Mouse (Mus musculus): Measurements from ENCODE around the gene Cyp2c68. TPM values are rescaled to one million over a fixed set of nuclear protein-coding genes. Genes with fewer than 3 reads are reported as not detected.
"Not testable (repeated sequence)": the region's sequence is repeated elsewhere in the genome, so short reads cannot be mapped to it uniquely, and the experiment has no call there.

Cyp2c68 gene
- polyA plus RNA-seq, 1 experiment: not detected

- Histone ChIP-seq H3K4me1 (ENCODE audit: control insufficient read depth, insufficient read depth, low read length) (no peaks in the 10 kb centered on the region), H3K36me3 (ENCODE audit: control insufficient read depth, insufficient read depth, low read length) (no peaks in the 10 kb centered on the region), H3K4me3 (ENCODE audit: control insufficient read depth, low read depth, low read length) (no peak overlapping the region), H3K27ac (ENCODE audit: control insufficient read depth, insufficient read depth, low read depth, low read length) (no peak overlapping the region), H3K27me3 (ENCODE audit: control insufficient read depth, insufficient read depth, low read length) (no peaks in the 10 kb centered on the region)
- TF ChIP-seq CTCF (IDR thresholded peaks at IDR 0.05; ENCODE audit: control insufficient read depth, insufficient read depth, insufficient replicate concordance, low read depth, low read length) (no peak), POLR2A (IDR thresholded peaks at IDR 0.05; ENCODE audit: control insufficient read depth, low read depth, low read length) (no peak)
These were observed 93.3 kb downstream of the Cyp2c68 start for GRCm38 (mm10) chr19:39647519-39647918.

GRCm38 (mm10) chr19:39644551-39644950, 96.3 kb downstream of the Cyp2c68 start:
- H3K4me1 ChIP-seq (ENCODE audit: control insufficient read depth, insufficient read depth, low read length); H3K4me3 ChIP-seq (ENCODE audit: control insufficient read depth, low read depth, low read length); H3K27me3 ChIP-seq (ENCODE audit: control insufficient read depth, insufficient read depth, low read length); H3K27ac ChIP-seq (ENCODE audit: control insufficient read depth, insufficient read depth, low read depth, low read length); H3K36me3 ChIP-seq (ENCODE audit: control insufficient read depth, insufficient read depth, low read length): not testable (repeated sequence)

Other genes starting within 250 kb of the Cyp2c68 start
- gene Cyp2c39, start 230.2 kb downstream of the Cyp2c68 start, polyA plus RNA-seq (2012; rRNA removed): 0.12 TPM in 1 of 2 replicates, not detected in the other
- not detected in 2 replicates for gene Cyp2c67, start 92.0 kb downstream of the Cyp2c68 start, polyA plus RNA-seq (2012; rRNA removed)
- not detected in 2 replicates for gene Cyp2c40, start 71.8 kb upstream of the Cyp2c68 start, polyA plus RNA-seq (2012; rRNA removed)
- not detected in 2 replicates for gene Cyp2c69, start 145.7 kb upstream of the Cyp2c68 start, polyA plus RNA-seq (2012; rRNA removed)